Mouse (Mus musculus): ENCODE measurements at regions not wholly inside any gene's neighbourhood (a gene's known extent, or its start where the extent isn't known, plus 50 kb on each side); places are given as distances from the start of the nearest gene placed in this dataset.
"Not testable (repeated sequence)": the region's sequence is repeated elsewhere in the genome, so short reads cannot be mapped to it uniquely, and the experiment has no call there.

- peak; percentile 40 for DNase-seq
These were observed 153.8 kb downstream of the Cd109 start for GRCm38 (mm10) chr9:78769168-78769567.

DNA sequence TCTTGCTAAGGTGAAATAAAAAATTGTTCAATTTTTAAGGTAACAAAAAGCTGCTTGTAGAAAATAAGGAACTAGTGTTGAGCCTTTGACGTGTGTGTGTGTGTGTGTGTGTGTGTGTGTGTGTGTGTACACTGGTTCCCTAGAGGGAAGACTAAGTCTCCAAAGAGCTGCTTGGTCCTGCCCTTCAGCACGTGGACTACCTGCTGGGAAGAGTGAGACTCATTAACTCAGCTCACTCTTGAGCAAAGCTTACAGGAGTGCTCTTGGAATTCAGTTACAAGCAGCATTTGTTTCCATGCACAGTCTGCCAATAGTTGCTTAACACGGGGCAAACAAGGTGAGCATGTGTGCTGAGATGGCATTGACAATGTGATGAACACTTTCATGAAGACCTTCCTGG, 158.6 kb downstream of the Cd109 start:
- DNase-seq: no peak

- DNase-seq: peak; percentile 40
These were observed 160.1 kb downstream of the Cd109 start for GRCm38 (mm10) chr9:78775462-78775861.

- DNase-seq: peak; percentile 2
These were observed 165.2 kb downstream of the Cd109 start for GRCm38 (mm10) chr9:78780595-78780994.

DNA sequence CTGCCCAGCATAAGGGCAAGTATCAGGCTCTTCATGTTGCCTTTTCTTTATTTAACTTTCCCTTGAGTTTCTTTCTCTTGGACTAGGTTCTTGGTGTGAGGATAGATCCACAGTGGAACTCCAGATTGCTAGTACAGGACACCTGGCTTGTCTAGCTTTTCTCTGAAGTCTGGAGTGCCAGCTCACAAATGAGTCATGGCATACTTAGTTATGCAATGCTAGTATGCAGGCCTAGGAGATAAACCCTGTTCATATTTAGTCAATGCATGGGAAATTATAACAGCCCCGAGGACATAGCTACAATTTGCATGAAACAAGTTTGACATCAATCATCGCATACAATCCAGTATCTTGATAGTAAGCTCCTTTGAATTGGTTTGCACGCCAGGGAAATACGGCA, 167.0 kb downstream of the Cd109 start:
- DNase-seq: no peak

GRCm38 (mm10) chr9:78782860-78783259, 167.5 kb downstream of the Cd109 start:
- no peak for DNase-seq

GRCm38 (mm10) chr9:78787866-78788265, 172.5 kb downstream of the Cd109 start:
- DNase-seq: peak; percentile 61

DNA sequence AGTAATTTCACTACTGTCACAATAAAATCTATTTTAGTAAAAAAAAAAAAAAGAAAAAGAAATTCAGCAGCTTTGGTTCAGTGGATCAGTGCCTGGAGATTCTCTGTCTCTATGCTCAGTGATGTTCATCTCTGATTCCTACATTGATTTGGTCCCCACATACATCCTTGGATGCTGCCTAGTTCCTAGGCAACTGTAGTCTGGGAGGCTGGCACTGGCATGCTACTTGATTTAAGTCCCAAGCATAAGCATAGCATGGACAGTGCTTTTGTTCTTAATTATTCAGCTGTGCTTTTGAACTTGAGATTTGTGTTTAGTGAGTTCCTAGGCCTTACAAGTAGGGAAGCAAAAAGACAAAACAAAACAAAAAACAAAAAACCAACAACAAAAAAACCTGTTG, 174.4 kb downstream of the Cd109 start:
- no peak for DNase-seq

DNA sequence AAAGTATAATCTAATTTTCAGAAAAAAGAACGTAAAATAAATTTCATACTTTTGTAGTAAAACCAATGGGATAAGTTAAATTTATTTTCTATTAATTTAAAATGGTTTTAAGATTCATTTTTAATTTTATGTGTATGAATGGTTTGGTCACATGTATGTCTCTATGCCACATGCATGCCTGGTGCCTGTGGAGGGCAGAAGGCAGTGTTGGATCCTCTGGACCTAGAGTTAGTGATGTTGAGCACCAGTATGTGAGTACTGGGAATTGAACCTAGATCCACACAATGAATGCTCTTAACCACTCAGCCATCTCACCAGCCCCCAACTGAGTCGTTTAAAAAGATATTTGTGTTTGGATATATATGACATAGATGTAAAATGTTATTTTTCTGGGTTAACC, 174.8 kb downstream of the Cd109 start:
- DNase-seq: no peak

DNA sequence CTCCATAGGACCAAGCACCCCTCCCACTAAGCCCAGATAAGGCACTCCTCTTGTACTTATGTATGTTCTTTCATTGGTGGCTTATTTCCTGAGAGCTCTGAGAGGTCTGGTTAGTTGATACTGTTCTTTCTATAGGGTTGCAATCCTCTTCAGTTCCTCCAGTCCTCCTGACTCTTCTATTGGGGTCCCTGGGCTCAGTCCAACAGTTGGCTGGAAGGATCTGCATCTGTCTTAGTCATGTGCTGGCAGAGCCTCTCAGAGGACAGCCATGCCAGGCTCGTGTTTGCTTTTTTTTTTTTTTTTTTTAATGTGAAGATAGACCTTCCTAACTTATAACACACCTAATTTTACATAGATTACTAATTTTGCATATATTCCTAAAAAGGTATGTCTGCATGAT, 180.5 kb downstream of the Cd109 start:
- no peak for DNase-seq

GRCm38 (mm10) chr9:78817221-78817620, 201.9 kb downstream of the Cd109 start:
- no peak for DNase-seq

DNA sequence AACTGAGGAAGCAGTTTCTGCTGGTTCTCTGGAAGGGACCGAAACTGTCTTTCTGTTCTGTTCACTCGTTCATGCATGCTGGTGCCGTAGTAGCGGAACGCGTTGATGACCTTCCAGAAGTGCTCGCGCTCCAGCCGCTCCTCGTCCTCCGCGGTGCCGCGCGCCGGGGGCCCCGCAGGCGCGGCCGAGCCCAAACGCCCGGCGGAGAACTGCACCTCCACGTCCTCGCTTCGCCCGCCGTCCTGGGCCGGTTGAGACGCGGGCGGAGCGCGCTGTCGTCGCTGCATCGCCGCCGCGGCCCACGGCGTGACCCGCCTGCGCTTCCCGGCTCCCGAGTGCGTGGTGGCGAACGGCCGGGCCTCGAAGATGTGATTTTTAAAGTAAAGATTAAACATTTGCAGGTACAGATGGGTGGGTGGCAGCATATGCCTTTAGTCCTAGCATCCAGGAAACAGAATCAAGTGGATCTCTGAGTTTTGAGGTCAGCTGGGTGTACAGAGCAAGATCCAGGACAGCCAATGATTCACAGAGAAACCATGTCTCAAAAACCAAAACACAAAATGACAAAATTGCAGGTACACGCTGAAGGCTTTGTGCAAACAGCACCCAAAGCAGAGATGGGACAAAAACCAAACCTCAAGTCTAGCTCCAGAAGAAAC, 206.3 kb downstream of the Cd109 start:
- peak; percentile 3 for DNase-seq

GRCm38 (mm10) chr9:78844969-78845683, 229.8 kb downstream of the Cd109 start:
- DNase-seq: no peak

DNA sequence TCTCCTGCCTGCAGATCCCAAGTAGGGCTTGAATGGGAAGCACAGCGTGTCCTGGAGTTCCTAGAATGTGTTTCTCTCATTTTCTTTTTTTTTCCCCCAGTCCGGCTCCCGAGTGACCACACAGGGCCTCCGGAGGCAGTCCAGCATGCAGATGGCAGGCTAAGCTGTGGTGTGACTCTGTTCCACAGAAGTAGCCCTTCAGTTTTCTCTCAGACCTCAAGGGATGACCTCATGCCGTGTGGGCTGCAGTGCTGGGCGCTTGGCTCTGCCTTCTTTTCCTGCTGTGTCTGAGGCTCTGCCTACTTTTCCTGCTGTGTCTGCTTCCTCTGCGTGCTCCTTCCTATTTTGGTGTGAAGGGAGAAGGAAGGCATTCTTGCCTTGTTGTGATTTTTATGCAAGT, 230.8 kb downstream of the Cd109 start:
- no peak for DNase-seq

DNA sequence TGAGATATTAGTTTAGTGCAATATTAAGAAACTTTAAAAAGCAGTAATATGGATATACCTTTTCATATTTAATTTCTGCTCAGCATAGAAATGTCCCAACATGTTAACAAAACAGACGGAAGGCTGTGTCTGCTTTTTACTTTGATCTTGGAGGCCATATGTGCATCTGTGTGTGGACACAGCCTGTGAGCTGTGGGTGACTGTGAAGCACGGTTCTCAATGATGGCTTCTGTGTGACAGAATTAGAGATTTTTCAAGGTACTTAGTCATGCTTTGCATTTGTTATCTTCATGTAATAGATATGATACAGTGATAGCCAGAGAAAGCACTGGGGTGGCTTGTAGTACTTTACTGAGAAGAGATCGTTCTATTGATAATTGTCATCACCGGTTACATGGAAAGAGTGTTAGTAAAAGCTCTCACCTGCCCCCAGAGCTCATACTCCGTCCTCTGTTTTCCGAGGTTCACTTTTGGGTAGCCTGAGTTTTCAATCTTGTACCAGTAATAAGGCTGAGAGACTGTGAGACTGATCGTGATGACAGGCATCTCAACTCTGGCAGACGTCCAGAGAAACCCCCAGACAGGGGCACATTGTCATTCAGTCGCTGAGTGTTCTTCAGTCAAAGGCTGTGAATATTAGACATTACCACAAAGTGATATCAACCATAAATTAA, 232.7 kb downstream of the Cd109 start:
- no peak for DNase-seq

DNA sequence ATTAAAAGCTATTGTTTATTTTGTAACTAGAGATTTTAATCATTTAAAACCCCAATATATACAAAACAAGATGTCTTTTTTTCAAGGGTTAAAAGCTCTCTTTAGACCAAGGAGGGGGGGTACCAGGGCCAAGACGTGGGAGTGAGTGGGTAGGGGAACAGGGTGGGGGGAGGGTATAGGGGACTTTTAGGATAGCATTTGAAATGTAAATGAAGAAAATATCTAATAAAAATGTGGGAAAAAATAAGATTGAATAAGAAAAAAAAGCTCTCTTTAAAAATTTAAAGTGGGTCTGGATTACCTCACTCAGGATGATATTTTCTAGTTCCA, 233.2 kb downstream of the Cd109 start:
- not testable (repeated sequence) for DNase-seq

GRCm38 (mm10) chr9:78856981-78857380, 241.6 kb downstream of the Cd109 start:
- no peak for DNase-seq

DNA sequence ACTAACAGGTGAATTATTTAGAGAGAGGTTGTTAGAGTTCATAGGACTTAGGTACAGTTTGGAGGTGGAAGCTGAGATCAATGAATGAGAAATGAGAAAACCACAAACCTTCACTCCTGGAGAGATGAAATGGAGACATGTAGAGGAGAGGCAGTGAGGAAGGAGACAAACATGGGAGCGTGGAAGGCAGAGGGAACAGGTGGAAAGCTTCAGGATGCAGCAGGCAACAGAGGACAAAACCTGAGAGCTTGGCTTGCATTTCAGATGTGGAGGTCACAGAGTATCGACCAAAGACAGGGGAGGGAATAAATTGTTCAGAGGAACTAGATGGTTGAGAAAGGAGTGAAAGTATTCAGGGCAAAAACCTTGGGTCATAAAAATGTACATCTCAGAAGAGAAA, 244.6 kb downstream of the Cd109 start:
- no peak for DNase-seq

- DNase-seq: no peak
These were observed 257.2 kb downstream of the Cd109 start for GRCm38 (mm10) chr9:78872561-78872960.

- no peak for DNase-seq
These were observed 264.8 kb downstream of the Cd109 start for GRCm38 (mm10) chr9:78879955-78880642.

GRCm38 (mm10) chr9:78880643-78881306, 265.4 kb downstream of the Cd109 start:
- DNase-seq: peak; percentile 22

DNA sequence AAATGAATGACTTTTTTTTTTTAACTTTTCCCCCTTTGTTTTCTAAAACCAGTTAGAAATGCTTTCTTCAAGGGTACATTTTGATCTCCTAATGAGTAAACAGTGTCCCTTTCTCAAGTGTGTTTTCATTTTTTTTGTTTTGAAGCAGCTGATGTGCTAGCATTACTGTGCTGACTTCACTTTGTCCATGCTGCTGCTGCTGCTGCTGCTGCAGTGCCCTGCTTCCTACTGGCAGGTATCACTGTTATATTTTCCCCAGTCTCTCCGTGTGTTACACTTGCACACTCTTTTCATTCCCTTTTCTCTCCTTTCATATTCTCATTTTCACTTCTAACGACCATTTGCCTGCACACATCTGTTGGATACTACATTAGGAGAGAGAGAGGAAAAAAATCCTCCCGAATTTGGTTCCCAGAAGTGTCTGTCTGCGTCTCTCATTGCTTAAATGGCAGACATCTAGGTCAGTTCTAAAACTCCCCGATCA, 266.0 kb downstream of the Cd109 start:
- no peak for DNase-seq

DNA sequence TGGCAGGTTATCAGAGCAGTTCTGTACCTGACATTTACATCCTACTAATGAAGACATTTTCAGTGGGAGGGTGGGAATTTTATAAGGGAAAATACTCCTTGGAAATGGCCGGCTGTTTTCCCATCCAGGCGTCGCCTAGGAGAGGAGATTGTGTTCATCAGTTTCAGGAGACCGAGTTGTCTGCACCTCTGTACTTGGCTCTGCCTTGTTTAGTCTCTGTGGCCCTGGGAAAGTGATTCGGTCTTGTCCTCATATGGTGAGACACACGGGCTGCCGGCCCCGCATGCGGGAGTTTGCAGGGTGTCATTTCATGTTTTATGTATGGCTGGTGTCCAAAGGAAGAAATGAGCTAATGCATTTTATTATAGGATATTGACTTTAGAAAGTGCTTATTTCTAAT, 287.9 kb downstream of the Cd109 start:
- no peak for DNase-seq
